ENCODE assay signal across 10 mouse cellular contexts in genomic region chr10:128636561-128636960, GRCm38 (mm10). TPM values are rescaled to one million over a fixed set of nuclear protein-coding genes. Genes with fewer than 3 reads are reported as not detected.
DNase-seq lines count a peak whose midpoint lies in the region; ATAC-seq lines count a peak whose summit lies in the region.
"Had no signal": no experiment of that assay in that cellular context is flagged by ENCODE, and none has a peak within 500 bp of the region (broad histone marks: within the 10 kb centered on the region; RNA-seq: fewer than 3 reads in every experiment).

No protein-coding gene starts in this region.

- no peak overlapping the region for H3K4me3 ChIP-seq in heart, embryonic 14.5 days (ENCODE audit: control insufficient read depth in 1 of 2, insufficient read depth in 1 of 2, low read depth in 1 of 2, low read length in 2 of 2)
- no peak overlapping the region for H3K4me3 ChIP-seq in neural tube, embryonic 13.5 days

- no peak overlapping the region; the same call in 1 of the 2 replicates for H3K9ac ChIP-seq in heart, embryonic 14.5 days (ENCODE audit: low read length)
- peak overlapping the region; percentile 52; the same call in 1 of the 2 replicates for H3K9ac ChIP-seq in neural tube, embryonic 13.5 days

- intact Hi-C loops in heart, postnatal 10 days (cut with DNase I) = no loop called here

- no peak for ATAC-seq in heart, embryonic 14.5 days (ENCODE audit: insufficient number of reproducible peaks, insufficient read depth, low FRiP score, low read depth)
- ATAC-seq in hematopoietic stem cell, adult 5-6 weeks (replicated peaks in 1 of 2; ENCODE audit: insufficient read depth in 1 of 2, low FRiP score in 2 of 2, low TSS enrichment in 1 of 2, low read depth in 1 of 2, poor library complexity in 2 of 2, severe bottlenecking in 2 of 2) = peak; percentile 63 to 65; a peak in 3 of 4 replicates
- ATAC-seq in neural tube, embryonic 13.5 days (ENCODE audit: low read depth) = no peak

- DNase-seq in heart, postnatal 10 days = no peak
- DNase-seq in CD4-positive, CD25-positive, alpha-beta regulatory T cell, adult 2 months (ENCODE audit: low read depth, low spot score) = peak; percentile 77
- no peak for DNase-seq in adipocyte (ENCODE audit: low spot score)
- DNase-seq in layer of hippocampus, adult 18-20 months (ENCODE audit: low spot score in 2 of 2) = no peak
- no peak for DNase-seq in cerebellum, postnatal 4 days (ENCODE audit: low spot score in 2 of 2)
- DNase-seq: kidney, postnatal 10 days had no signal

- H3K27ac ChIP-seq in heart, embryonic 14.5 days (replicated peaks in 1 of 2; ENCODE audit: control insufficient read depth in 1 of 2, insufficient read depth in 1 of 2, low read depth in 2 of 2, low read length in 2 of 2) = no peak overlapping the region
- H3K27ac ChIP-seq in neural tube, embryonic 13.5 days (replicated peaks) = peak overlapping the region; percentile 46; the same call in 1 of the 2 replicates

- H3K27me3 ChIP-seq in heart, embryonic 14.5 days (ENCODE audit: control insufficient read depth, insufficient read depth, low read length) = no peaks in the 10 kb centered on the region
- H3K27me3 ChIP-seq in neural tube, embryonic 13.5 days = no peaks in the 10 kb centered on the region

- H3K36me3 ChIP-seq in heart, embryonic 14.5 days (ENCODE audit: control insufficient read depth, insufficient read depth, low read length) = 0 out of 2 replicates have a peak, but pooled peaks cover 4% of the 10 kb centered on the region
- peaks cover 84% of the 10 kb centered on the region for H3K36me3 ChIP-seq in neural tube, embryonic 13.5 days

- WGBS in heart, embryonic 14.5 days = 46% methylated on average over 6 of the region's 6 CpGs
- WGBS in neural tube, embryonic 13.5 days = 44% methylated on average over 6 of the region's 6 CpGs

- no peaks in the 10 kb centered on the region for H3K9me3 ChIP-seq in heart, embryonic 14.5 days (ENCODE audit: control insufficient read depth, low read length)
- no peaks in the 10 kb centered on the region for H3K9me3 ChIP-seq in neural tube, embryonic 13.5 days

- H3K4me2 ChIP-seq in heart, embryonic 14.5 days (ENCODE audit: low read length) = peak overlapping the region; percentile 34
- H3K4me2 ChIP-seq in neural tube, embryonic 13.5 days = peak overlapping the region; percentile 39

- H3K4me1 ChIP-seq in heart, embryonic 14.5 days (ENCODE audit: control insufficient read depth in 2 of 2, insufficient read depth in 2 of 2, low read length in 2 of 2) = peaks cover 3 to 4% of the 10 kb centered on the region in 2 experiments; a peak in 2 of 4 replicates
- H3K4me1 ChIP-seq in neural tube, embryonic 13.5 days (replicated peaks) = peaks cover 13% of the 10 kb centered on the region

RNA-seq across cellular contexts. Expression of gene Ikzf4, which starts 9.2 kb away (rescaled TPM):
- polyA plus RNA-seq in heart, embryonic 14.5 days (2014; fragmentation: Nextera tagmentation; extraction: Ambion mirVana) = 1.5 and 1.8 TPM in 2 replicates
- 1 to 10 TPM; 1.8 to 2.0 TPM for total RNA-seq in heart, postnatal 10 days (2021)
- 0.06 and 0.50 TPM in 2 replicates for total RNA-seq in hematopoietic stem cell, adult 5-6 weeks (2017)
- 12.1 and 13.2 TPM in 2 replicates for polyA plus RNA-seq in neural tube, embryonic 13.5 days (2015; fragmentation: Nextera tagmentation; extraction: Ambion mirVana)
- 10 to 100 TPM; 15.5 to 16.5 TPM for total RNA-seq in layer of hippocampus, adult 18-20 months (2021)
- total RNA-seq: monocyte, adult 5-6 weeks had no signal

RNA-seq across cellular contexts. Expression of gene Rps26, which starts 10.0 kb away (rescaled TPM):
- 540 and 605 TPM in 2 replicates for polyA plus RNA-seq in heart, embryonic 14.5 days (2014; fragmentation: Nextera tagmentation; extraction: Ambion mirVana)
- total RNA-seq in heart, postnatal 10 days (2021) = 100 to 1,000 TPM; 395 TPM
- 1,013 and 1,172 TPM in 2 replicates for total RNA-seq in hematopoietic stem cell, adult 5-6 weeks (2017)
- polyA plus RNA-seq in neural tube, embryonic 13.5 days (2015; fragmentation: Nextera tagmentation; extraction: Ambion mirVana) = 407 and 470 TPM in 2 replicates
- 100 to 1,000 TPM; 273 to 330 TPM for total RNA-seq in layer of hippocampus, adult 18-20 months (2021)

RNA-seq across cellular contexts. Expression of gene Suox, which starts 37.3 kb away (rescaled TPM):
- polyA plus RNA-seq in heart, embryonic 14.5 days (2014; fragmentation: Nextera tagmentation; extraction: Ambion mirVana) = 9.9 and 11.4 TPM in 2 replicates
- 10 to 100 TPM; 14.4 to 16.3 TPM for total RNA-seq in heart, postnatal 10 days (2021)
- total RNA-seq in hematopoietic stem cell, adult 5-6 weeks (2017) = 7.7 and 8.0 TPM in 2 replicates
- polyA plus RNA-seq in neural tube, embryonic 13.5 days (2015; fragmentation: Nextera tagmentation; extraction: Ambion mirVana) = 17.3 and 17.5 TPM in 2 replicates
- 10 to 100 TPM; 12.8 to 13.9 TPM for total RNA-seq in layer of hippocampus, adult 18-20 months (2021)

RNA-seq across cellular contexts. Expression of gene Erbb3, which starts 47.1 kb away (rescaled TPM):
- 2.9 and 3.5 TPM in 2 replicates for polyA plus RNA-seq in heart, embryonic 14.5 days (2014; fragmentation: Nextera tagmentation; extraction: Ambion mirVana)
- 1 to 10 TPM; 7.7 to 8.6 TPM for total RNA-seq in heart, postnatal 10 days (2021)
- total RNA-seq in hematopoietic stem cell, adult 5-6 weeks (2017) = 0.99 and 1.8 TPM in 2 replicates
- 9.5 and 9.9 TPM in 2 replicates for polyA plus RNA-seq in neural tube, embryonic 13.5 days (2015; fragmentation: Nextera tagmentation; extraction: Ambion mirVana)
- total RNA-seq in layer of hippocampus, adult 18-20 months (2021) = 1 to 10 TPM; 7.1 to 7.5 TPM

RNA-seq across cellular contexts. Expression of gene Rab5b, which starts 59.5 kb away (rescaled TPM):
- 56.7 and 58.3 TPM in 2 replicates for polyA plus RNA-seq in heart, embryonic 14.5 days (2014; fragmentation: Nextera tagmentation; extraction: Ambion mirVana)
- total RNA-seq in heart, postnatal 10 days (2021) = 10 to 100 TPM; 74.3 to 78.1 TPM
- total RNA-seq in hematopoietic stem cell, adult 5-6 weeks (2017) = 36.4 and 51.5 TPM in 2 replicates
- 103 and 104 TPM in 2 replicates for polyA plus RNA-seq in neural tube, embryonic 13.5 days (2015; fragmentation: Nextera tagmentation; extraction: Ambion mirVana)
- total RNA-seq in layer of hippocampus, adult 18-20 months (2021) = 100 to 1,000 TPM; 133 to 138 TPM

Comparison
In these comparisons a context has a peak if more than half of its experiments do, and no peak if none do; other contexts are left out.
1. ATAC-seq: peak in hematopoietic stem cell, adult 5-6 weeks (2 of 2); none in heart, embryonic 14.5 days (single experiment) and neural tube, embryonic 13.5 days (single experiment).
2. RNA of gene Ikzf4, which starts 9.2 kb away (total RNA-seq): 15.5 to 16.5 TPM in layer of hippocampus, adult 18-20 months; 1.8 to 2.0 TPM in heart, postnatal 10 days and 0.06 to 0.50 TPM in hematopoietic stem cell, adult 5-6 weeks; every median in the first group is over 4 times any median in the second.